Mouse (Mus musculus): ENCODE measurements around the gene Scn4a.

Gene Scn4a

GRCm38 (mm10) chr11:106314333-106314812, 38.7 kb downstream of the Scn4a start, which contains the start of gene Cd79b:
TSS of gene Cd79b (minus strand) at chr11:106314762.
- in situ Hi-C loops (cut with MseI, MboI) = no loop called here

- in situ Hi-C loops (cut with MseI, MboI) = no loop called here
Measured at GRCm38 (mm10) chr11:106313533-106313932, 39.6 kb downstream of the Scn4a start.

GRCm38 (mm10) chr11:106310123-106310522, 43.0 kb downstream of the Scn4a start:
- in situ Hi-C loops (cut with MseI, MboI) = no loop called here

- in situ Hi-C loops (cut with MseI, MboI) = no loop called here
Measured at GRCm38 (mm10) chr11:106308162-106308561, 44.9 kb downstream of the Scn4a start.

- in situ Hi-C loops (cut with MseI, MboI) = no loop called here
Measured at GRCm38 (mm10) chr11:106307432-106307831, 45.7 kb downstream of the Scn4a start.

GRCm38 (mm10) chr11:106306758-106307157, 46.3 kb downstream of the Scn4a start:
- in situ Hi-C loops (cut with MseI, MboI) = no loop called here

GRCm38 (mm10) chr11:106306065-106306385, 47.1 kb downstream of the Scn4a start:
- in situ Hi-C loops (cut with MseI, MboI) = no loop called here

GRCm38 (mm10) chr11:106305348-106306064, 47.6 kb downstream of the Scn4a start:
- in situ Hi-C loops (cut with MseI, MboI) = no loop called here

- in situ Hi-C loops (cut with MseI, MboI) = no loop called here
Measured at GRCm38 (mm10) chr11:106302634-106303033, 50.5 kb downstream of the Scn4a start.

- in situ Hi-C loops (cut with MseI, MboI) = no loop called here
Measured at GRCm38 (mm10) chr11:106301765-106302164, 51.3 kb downstream of the Scn4a start, which contains the start of gene Gh. TSS of gene Gh (minus strand) at chr11:106301865.

GRCm38 (mm10) chr11:106291861-106292260, 61.2 kb downstream of the Scn4a start:
- in situ Hi-C loops (cut with MseI, MboI) = no loop called here

- in situ Hi-C loops (cut with MseI, MboI) = no loop called here
Measured at GRCm38 (mm10) chr11:106290376-106290775, 62.7 kb downstream of the Scn4a start.

GRCm38 (mm10) chr11:106289369-106289768, 63.7 kb downstream of the Scn4a start:
- in situ Hi-C loops (cut with MseI, MboI) = no loop called here

GRCm38 (mm10) chr11:106286987-106287386, 66.1 kb downstream of the Scn4a start:
- in situ Hi-C loops (cut with MseI, MboI) = no loop called here

GRCm38 (mm10) chr11:106286206-106286605, 66.9 kb downstream of the Scn4a start:
- in situ Hi-C loops (cut with MseI, MboI) = no loop called here

- in situ Hi-C loops (cut with MseI, MboI) = no loop called here
Measured at GRCm38 (mm10) chr11:106284126-106284525, 69.0 kb downstream of the Scn4a start.

GRCm38 (mm10) chr11:106283371-106283770, 69.7 kb downstream of the Scn4a start:
- in situ Hi-C loops (cut with MseI, MboI) = no loop called here

- in situ Hi-C loops (cut with MseI, MboI) = no loop called here
Measured at GRCm38 (mm10) chr11:106282452-106282851, 70.6 kb downstream of the Scn4a start.

- in situ Hi-C loops (cut with MseI, MboI) = no loop called here
Measured at GRCm38 (mm10) chr11:106276454-106276853, 76.6 kb downstream of the Scn4a start, which contains the start of gene Tcam1. TSS of gene Tcam1 (plus strand) at chr11:106276672.

GRCm38 (mm10) chr11:106274971-106275411, 78.1 kb downstream of the Scn4a start:
- in situ Hi-C loops (cut with MseI, MboI) = no loop called here

- in situ Hi-C loops (cut with MseI, MboI) = no loop called here
Measured at GRCm38 (mm10) chr11:106274374-106274773, 78.7 kb downstream of the Scn4a start.

- in situ Hi-C loops (cut with MseI, MboI) = no loop called here
Measured at GRCm38 (mm10) chr11:106273811-106274210, 79.3 kb downstream of the Scn4a start.

- in situ Hi-C loops (cut with MseI, MboI) = no loop called here
Measured at GRCm38 (mm10) chr11:106273311-106273684, 79.8 kb downstream of the Scn4a start.

Measured in mouse trophoblast stem cell (cell line).